In genomic region chr11:79749141-79749540, GRCm38 (mm10) we compare ENCODE assay signal across 23 mouse cellular contexts.
A peak's percentile ranks its signal among the peaks of the same experiment; 100 is the strongest.
DNase-seq lines count a peak whose midpoint lies in the region; ATAC-seq and TF ChIP-seq lines count a peak whose summit lies in the region.
"Had no signal": no experiment of that assay in that cellular context is flagged by ENCODE, and none has a peak within 500 bp of the region (broad histone marks: within the 10 kb centered on the region; RNA-seq: fewer than 3 reads in every experiment).

No protein-coding gene starts in this region.

- H3K27me3 ChIP-seq in midbrain, embryonic 11.5 days (ENCODE audit: control insufficient read depth, insufficient read depth, low read length), result no peaks in the 10 kb centered on the region
- H3K27me3 ChIP-seq in midbrain, embryonic 13.5 days, result no peaks in the 10 kb centered on the region
- H3K27me3 ChIP-seq: embryonic facial prominence, embryonic 12.5 days; forebrain, embryonic 13.5 days; forebrain, embryonic 15.5 days had no signal

- no peak for ATAC-seq in midbrain, embryonic 11.5 days (ENCODE audit: low FRiP score)
- no peak for ATAC-seq in midbrain, embryonic 13.5 days
- ATAC-seq: forebrain, embryonic 13.5 days; forebrain, embryonic 15.5 days had no signal

- H3K4me2 ChIP-seq in midbrain, embryonic 11.5 days, result no peak overlapping the region
- no peak overlapping the region for H3K4me2 ChIP-seq in midbrain, embryonic 13.5 days (replicated peaks)
- H3K4me2 ChIP-seq: embryonic facial prominence, embryonic 12.5 days; forebrain, embryonic 13.5 days; forebrain, embryonic 15.5 days had no signal

- intact Hi-C loops in gastrocnemius, adult 2 months (cut with DNase I), result no loop called here

- DNase-seq in gastrocnemius, adult 2 months, result peak; percentile 10
- DNase-seq in gastrocnemius, adult 8-10 months (ENCODE audit: low spot score in 2 of 2), result no peak
- peak; percentile 60 for DNase-seq in midbrain, embryonic 11.5 days (ENCODE audit: low spot score, missing footprints)
- peak; percentile 73 for DNase-seq in retina, adult 2 months (ENCODE audit: low read depth, low spot score)
- DNase-seq in retina, embryonic 14.5 days (ENCODE audit: low spot score), result no peak
- DNase-seq in retina, postnatal 7 days (ENCODE audit: low read depth, low spot score), result peak; percentile 63
- DNase-seq in natural killer cell, adult 2 months (ENCODE audit: low spot score in 2 of 2), result no peak
- DNase-seq: adrenal gland, adult 2 months; adrenal gland, postnatal 10 days; adrenal gland, postnatal 25 days; B cell, adult 2 months; cerebellum, adult 11 months; cerebellum, adult 18-20 months; cerebellum, adult 8-10 months; cerebellum, adult 9-11 months; cerebellum, postnatal 14 days; cerebellum, postnatal 36 days; embryo, embryonic 11 days had no signal

- no peak overlapping the region for H3K27ac ChIP-seq in gastrocnemius, adult 2 months
- no peak overlapping the region for H3K27ac ChIP-seq in midbrain, embryonic 11.5 days (ENCODE audit: low read depth, low read length)
- H3K27ac ChIP-seq in midbrain, embryonic 13.5 days, result no peak overlapping the region
- H3K27ac ChIP-seq: embryonic facial prominence, embryonic 10.5 days; embryonic facial prominence, embryonic 12.5 days; forebrain, embryonic 13.5 days; forebrain, embryonic 15.5 days had no signal

- no peak overlapping the region for H3K9ac ChIP-seq in midbrain, embryonic 11.5 days (ENCODE audit: low read length)
- no peak overlapping the region for H3K9ac ChIP-seq in midbrain, embryonic 13.5 days (replicated peaks)
- H3K9ac ChIP-seq: embryonic facial prominence, embryonic 12.5 days; forebrain, embryonic 13.5 days; forebrain, embryonic 15.5 days had no signal

- H3K36me3 ChIP-seq in midbrain, embryonic 11.5 days (ENCODE audit: control insufficient read depth, insufficient read depth, low read length), result no peaks in the 10 kb centered on the region
- H3K36me3 ChIP-seq in midbrain, embryonic 13.5 days, result no peaks in the 10 kb centered on the region
- H3K36me3 ChIP-seq: embryonic facial prominence, embryonic 10.5 days; embryonic facial prominence, embryonic 12.5 days; forebrain, embryonic 15.5 days had no signal

- TF ChIP-seq CTCF in gastrocnemius, adult 2 months (IDR thresholded peaks at IDR 0.05), result no peak

- H3K4me1 ChIP-seq in midbrain, embryonic 11.5 days (ENCODE audit: control insufficient read depth, insufficient read depth, low read length), result peaks cover 6% of the 10 kb centered on the region; the same call in 1 of the 2 replicates
- H3K4me1 ChIP-seq in midbrain, embryonic 13.5 days (replicated peaks), result 0 out of 2 replicates have a peak, but pooled peaks cover 5% of the 10 kb centered on the region
- H3K4me1 ChIP-seq: embryonic facial prominence, embryonic 12.5 days; forebrain, embryonic 13.5 days; forebrain, embryonic 15.5 days had no signal

- 81% methylated on average over 10 of the region's 10 CpGs for WGBS in midbrain, embryonic 11.5 days
- WGBS in midbrain, embryonic 13.5 days, result 57% methylated on average over 10 of the region's 10 CpGs

- no peak overlapping the region for H3K4me3 ChIP-seq in gastrocnemius, adult 2 months
- no peak overlapping the region for H3K4me3 ChIP-seq in midbrain, embryonic 11.5 days (ENCODE audit: low read depth, low read length)
- no peak overlapping the region for H3K4me3 ChIP-seq in midbrain, embryonic 13.5 days (replicated peaks)
- H3K4me3 ChIP-seq: embryonic facial prominence, embryonic 10.5 days; embryonic facial prominence, embryonic 12.5 days; forebrain, embryonic 13.5 days; forebrain, embryonic 15.5 days had no signal

- no peaks in the 10 kb centered on the region for H3K9me3 ChIP-seq in midbrain, embryonic 11.5 days (ENCODE audit: control insufficient read depth, low read length)
- H3K9me3 ChIP-seq in midbrain, embryonic 13.5 days, result no peaks in the 10 kb centered on the region
- H3K9me3 ChIP-seq: embryonic facial prominence, embryonic 10.5 days; forebrain, embryonic 13.5 days; forebrain, embryonic 15.5 days had no signal

Comparison
In these comparisons a context has a peak if more than half of its experiments do, and no peak if none do; other contexts are left out.
1. DNase-seq: peak in gastrocnemius, adult 2 months (single experiment), midbrain, embryonic 11.5 days (single experiment), retina, adult 2 months (single experiment) and retina, postnatal 7 days (single experiment); none in gastrocnemius, adult 8-10 months (0 of 2), retina, embryonic 14.5 days (single experiment) and natural killer cell, adult 2 months (0 of 2).